Mouse (Mus musculus) heart, postnatal 0 days (tissue): ENCODE measurements around the gene Lrrc57. TPM values are rescaled to one million over a fixed set of nuclear protein-coding genes. Genes with fewer than 3 reads are reported as not detected.

ENCODE experiments used
- ATAC-seq: fragments of 200-750 bp; cut with Nextera tagmentation; 2 replicates; pipeline ENCODE4 v1.8.0; 2017; ENCODE audit warnings: low read depth, moderate number of reproducible peaks, moderate library complexity; ENCODE audit not compliant: insufficient read depth
- DNase-seq: peaks from one replicate; pipeline ENCODE4 v3.0.0-alpha.2; 2016; ENCODE audit warnings: low spot score
- H3K27ac ChIP-seq: fragments of 300-500 bp; sonication (generic); 2 replicates; pipeline ENCODE4 v1.5.1; 2014; ENCODE audit warnings: low read depth, mild to moderate bottlenecking
- H3K27me3 ChIP-seq: fragments of 300-500 bp; sonication (generic); 2 replicates; pipeline ENCODE4 v1.6.1; 2014; ENCODE audit warnings: low read length, mixed read lengths; ENCODE audit not compliant: control insufficient read depth, insufficient read depth
- H3K36me3 ChIP-seq: fragments of 300-500 bp; sonication (generic); replicated peaks from 2 replicates; pipeline ENCODE4 v1.6.1; 2014; ENCODE audit warnings: low read length, mixed read lengths; ENCODE audit not compliant: control insufficient read depth, insufficient read depth
- H3K4me1 ChIP-seq: fragments of 300-500 bp; sonication (generic); 2 replicates; pipeline ENCODE4 v1.6.1; 2014; ENCODE audit warnings: antibody characterized with exemption; ENCODE audit not compliant: control insufficient read depth, insufficient read depth
- H3K4me2 ChIP-seq: fragments of 300-500 bp; sonication (generic); 2 replicates; pipeline ENCODE4 v1.6.1; 2014; ENCODE audit warnings: low read depth, mild to moderate bottlenecking, low read length, moderate library complexity
- H3K4me3 ChIP-seq: fragments of 300-500 bp; sonication (generic); 2 replicates; pipeline ENCODE4 v1.5.1; 2014; ENCODE audit warnings: low read depth, low read length
- H3K9ac ChIP-seq: fragments of 300-500 bp; sonication (generic); replicated peaks from 2 replicates; pipeline ENCODE4 v1.6.1; 2014; ENCODE audit warnings: low read depth, low read length, mixed read lengths
- H3K9me3 ChIP-seq: fragments of 300-500 bp; sonication (generic); replicated peaks from 2 replicates; pipeline ENCODE4 v1.6.1; 2016; ENCODE audit warnings: low read length; ENCODE audit not compliant: control insufficient read depth
- CTCF ChIP-seq: IDR thresholded peaks from 2 replicates; pipeline ENCODE4 v1.5.1; 2016; ENCODE audit warnings: antibody characterized with exemption, control low read depth, low read depth
- EP300 ChIP-seq: IDR thresholded peaks from 2 replicates; pipeline ENCODE4 v1.6.1; 2016; ENCODE audit warnings: antibody characterized with exemption, low read depth
- WGBS: fragments of 180-500 bp; shearing (Covaris S2); extraction: QIAGEN DNeasy Blood & Tissue Kit; methylation state at CpG from one replicate; pipeline ENCODE4 v1.1.7; 2014; 5-methylcytosine and 5-hydroxymethylcytosine counted together
- polyA plus RNA-seq: library from polyadenylated mRNA; unstranded; fragments of >200 nt; fragmentation: Nextera tagmentation; extraction: Ambion mirVana; gene quantifications from 2 replicates; pipeline ENCODE4 v1.2.1, GENCODE M21; 2015
- total RNA-seq: library from RNA; depleted of rRNA; stranded (reverse); fragments of >200 nt; gene quantifications from 2 replicates; pipeline ENCODE4 v1.2.3, GENCODE M21; 2014; ENCODE audit warnings: low replicate concordance; rRNA removed

The Lrrc57 gene
- total and polyA plus RNA-seq, 2 experiments from 2014 or later, result 18.0 to 28.3 TPM

DNA sequence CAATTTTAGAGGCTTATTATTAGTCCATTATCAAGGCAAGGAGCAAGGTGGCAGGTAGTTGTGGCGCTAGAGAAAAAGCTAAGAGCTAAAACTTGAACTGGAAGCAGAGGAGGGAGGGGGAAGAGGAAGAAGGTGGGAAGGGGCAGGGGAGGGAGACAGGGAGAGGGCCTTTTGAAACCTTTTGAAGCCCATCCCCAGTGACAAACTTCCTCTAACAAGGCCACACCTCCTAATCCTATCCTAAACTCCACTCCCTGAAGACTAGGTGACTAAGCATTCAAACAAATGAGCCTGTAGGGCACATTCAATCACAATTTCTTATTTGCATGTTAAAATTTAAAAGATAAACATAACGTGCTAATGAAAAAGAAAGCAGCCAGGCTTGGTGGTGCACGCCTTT is 50.5 kb downstream of the Lrrc57 start:
- H3K4me3 ChIP-seq, result no peak overlapping the region
- H3K9ac ChIP-seq, result no peak overlapping the region
- no peaks in the 10 kb centered on the region for H3K9me3 ChIP-seq
- H3K27ac ChIP-seq, result 0 out of 2 replicates have a peak overlapping the region, but pooled peaks have one; percentile 7
- H3K27me3 ChIP-seq, result no peaks in the 10 kb centered on the region
- no peak for DNase-seq
- ATAC-seq, result no peak
- H3K36me3 ChIP-seq, result peaks cover 14% of the 10 kb centered on the region
- TF ChIP-seq EP300 (no peak), CTCF (no peak)
- 75% methylated on average over 3 of the region's 3 CpGs for WGBS
- peaks cover 11% of the 10 kb centered on the region; the same call in 1 of the 2 replicates for H3K4me1 ChIP-seq
- no peak overlapping the region for H3K4me2 ChIP-seq

DNA sequence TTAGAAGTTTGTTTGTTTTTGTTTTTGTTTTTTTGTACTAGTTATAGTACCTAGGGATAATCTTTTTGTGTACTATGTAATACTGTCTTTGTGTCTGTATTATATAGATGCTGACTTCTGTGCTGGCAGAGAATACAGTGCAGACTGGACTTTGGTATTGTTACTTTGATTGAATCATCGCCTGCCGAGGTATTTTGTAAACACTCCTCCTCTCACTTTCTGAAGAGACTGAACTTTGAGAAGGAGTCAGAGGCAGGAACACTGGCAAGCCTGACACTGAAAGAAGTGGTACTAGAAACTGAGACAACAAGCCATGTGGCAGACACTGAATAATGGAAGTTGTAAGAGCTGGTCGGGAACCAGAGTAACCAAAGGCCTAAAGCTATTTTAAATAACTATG is 52.5 kb downstream of the Lrrc57 start:
- H3K4me1 ChIP-seq, result peaks cover 2% of the 10 kb centered on the region; the same call in 1 of the 2 replicates
- WGBS, result 72% methylated on average over 3 of the region's 3 CpGs
- no peak overlapping the region for H3K4me3 ChIP-seq
- H3K36me3 ChIP-seq, result peaks cover 29% of the 10 kb centered on the region
- ATAC-seq, result no peak
- no peaks in the 10 kb centered on the region for H3K27me3 ChIP-seq
- H3K27ac ChIP-seq, result no peak overlapping the region
- no peak for TF ChIP-seq EP300
- TF ChIP-seq CTCF, result no peak
- H3K9me3 ChIP-seq, result no peaks in the 10 kb centered on the region
- DNase-seq, result no peak
- no peak overlapping the region for H3K4me2 ChIP-seq
- no peak overlapping the region for H3K9ac ChIP-seq

Other genes with a start within 250 kb of the Lrrc57 start
- 9.2 and 20.2 TPM in 2 replicates for gene Ganc, start 205.6 kb downstream of the Lrrc57 start, total RNA-seq
- 13.8 and 14.8 TPM in 2 replicates for gene Ganc, start 205.6 kb downstream of the Lrrc57 start, polyA plus RNA-seq
- gene Tmem87a, start 205.4 kb downstream of the Lrrc57 start, total RNA-seq, result 23.0 and 25.2 TPM in 2 replicates
- 4.0 and 6.2 TPM in 2 replicates for gene Tmem87a, start 205.4 kb downstream of the Lrrc57 start, polyA plus RNA-seq
- gene Capn3, start 153.5 kb downstream of the Lrrc57 start, total RNA-seq, result 0.81 and 1.8 TPM in 2 replicates
- gene Capn3, start 153.5 kb downstream of the Lrrc57 start, polyA plus RNA-seq, result 0.77 and 1.6 TPM in 2 replicates
- 58.7 and 148 TPM in 2 replicates for gene Zfp106, start 45.7 kb downstream of the Lrrc57 start, total RNA-seq
- 40.8 and 41.7 TPM in 2 replicates for gene Zfp106, start 45.7 kb downstream of the Lrrc57 start, polyA plus RNA-seq
- gene Snap23, start 41.8 kb downstream of the Lrrc57 start, total RNA-seq, result 40.2 and 48.1 TPM in 2 replicates
- 30.1 and 33.2 TPM in 2 replicates for gene Snap23, start 41.8 kb downstream of the Lrrc57 start, polyA plus RNA-seq
- 22.2 and 34.9 TPM in 2 replicates for gene Haus2, start 137 bp downstream of the Lrrc57 start, total RNA-seq
- gene Haus2, start 137 bp downstream of the Lrrc57 start, polyA plus RNA-seq, result 14.6 and 18.3 TPM in 2 replicates
- gene Stard9, start 19.6 kb upstream of the Lrrc57 start, total RNA-seq, result 12.2 and 12.7 TPM in 2 replicates
- 2.4 and 2.6 TPM in 2 replicates for gene Stard9, start 19.6 kb upstream of the Lrrc57 start, polyA plus RNA-seq
- 20.2 and 43.6 TPM in 2 replicates for gene Cdan1, start 240.6 kb upstream of the Lrrc57 start, total RNA-seq
- gene Cdan1, start 240.6 kb upstream of the Lrrc57 start, polyA plus RNA-seq, result 2.6 and 2.7 TPM in 2 replicates
- 5.8 and 14.5 TPM in 2 replicates for gene Ttbk2, start 241.1 kb upstream of the Lrrc57 start, total RNA-seq
- gene Ttbk2, start 241.1 kb upstream of the Lrrc57 start, polyA plus RNA-seq, result 1.4 and 1.8 TPM in 2 replicates